8 mouse cellular contexts compared by ENCODE assay signal in genomic region chr19:5039301-5040114, GRCm38 (mm10). TPM values are rescaled to one million over a fixed set of nuclear protein-coding genes. Genes with fewer than 3 reads are reported as not detected.
DNase-seq lines count a peak whose midpoint lies in the region; ATAC-seq and TF ChIP-seq lines count a peak whose summit lies in the region.

No protein-coding gene starts in this region.

- no peak for TF ChIP-seq POLR2A in embryonic fibroblast, embryonic 13.5 days (IDR thresholded peaks at IDR 0.05; ENCODE audit: low read depth, low read length)

- peak overlapping the region; percentile 95 for H3K9ac ChIP-seq in heart, embryonic 12.5 days
- H3K9ac ChIP-seq in ES-E14 (ENCODE audit: insufficient read depth, low read depth, low read length, poor library complexity, severe bottlenecking), result peak overlapping the region; percentile 77
- H3K9ac ChIP-seq in midbrain, embryonic 15.5 days, result peak overlapping the region; percentile 88

- H3K27me3 ChIP-seq in heart, embryonic 12.5 days (replicated peaks), result no peaks in the 10 kb centered on the region
- H3K27me3 ChIP-seq in midbrain, embryonic 15.5 days (replicated peaks), result no peaks in the 10 kb centered on the region

- TF ChIP-seq CTCF in embryonic fibroblast, embryonic 13.5 days (IDR thresholded peaks at IDR 0.05; ENCODE audit: borderline replicate concordance, insufficient read depth, low read length), result no peak

- in situ Hi-C loops in ES-E14 (cut with MboI; ENCODE audit: low sequenced_read_pairs in 2 of 2, unreplicated experiment in 2 of 2), result no loop called here

- H3K36me3 ChIP-seq in heart, embryonic 12.5 days, result peaks cover 11% of the 10 kb centered on the region
- H3K36me3 ChIP-seq in ES-E14 (ENCODE audit: control insufficient read depth, insufficient read depth, low read length, poor library complexity, severe bottlenecking), result no peaks in the 10 kb centered on the region
- H3K36me3 ChIP-seq in midbrain, embryonic 15.5 days (replicated peaks), result peaks cover 5% of the 10 kb centered on the region; the same call in 1 of the 2 replicates

- peak overlapping the region; percentile 80 for H3K4me3 ChIP-seq in heart, embryonic 12.5 days
- H3K4me3 ChIP-seq in ES-E14 (ENCODE audit: insufficient read depth in 1 of 2, low read depth in 1 of 2, low read length in 2 of 2, poor library complexity in 1 of 2, severe bottlenecking in 1 of 2), result peak overlapping the region; percentile 70 to 77
- peak overlapping the region; percentile 70 for H3K4me3 ChIP-seq in embryonic fibroblast, embryonic 13.5 days (ENCODE audit: insufficient read depth, low read length)
- H3K4me3 ChIP-seq in midbrain, embryonic 15.5 days, result peak overlapping the region; percentile 70

- no peaks in the 10 kb centered on the region for H3K9me3 ChIP-seq in heart, embryonic 12.5 days (replicated peaks)
- no peaks in the 10 kb centered on the region for H3K9me3 ChIP-seq in ES-E14 (ENCODE audit: control insufficient read depth, insufficient read depth, low read depth, low read length)
- H3K9me3 ChIP-seq in midbrain, embryonic 15.5 days, result no peaks in the 10 kb centered on the region

- peak; percentile 6; the same call in 1 of the 2 replicates for ATAC-seq in heart, embryonic 12.5 days (ENCODE audit: insufficient number of reproducible peaks, low FRiP score)
- ATAC-seq in midbrain, embryonic 15.5 days (replicated peaks), result peak; percentile 35

- peak overlapping the region; percentile 60; the same call in 1 of the 2 replicates for H3K27ac ChIP-seq in heart, embryonic 12.5 days (ENCODE audit: poor library complexity, severe bottlenecking)
- no peak overlapping the region for H3K27ac ChIP-seq in ES-E14 (ENCODE audit: insufficient read depth, low read depth, low read length, poor library complexity, severe bottlenecking)
- H3K27ac ChIP-seq in embryonic fibroblast, embryonic 13.5 days (ENCODE audit: insufficient read depth, low read length), result no peak overlapping the region
- H3K27ac ChIP-seq in midbrain, embryonic 15.5 days, result peak overlapping the region; percentile 86

- DNase-seq in heart, adult 18-20 months, result no peak
- no peak for DNase-seq in ES-E14 (ENCODE audit: low read depth, low spot score)
- peak; percentile 50 for DNase-seq in kidney, adult 9 months
- DNase-seq in layer of hippocampus, adult 8-10 months (ENCODE audit: low spot score in 2 of 2), result no peak
- DNase-seq in natural killer cell, adult 2 months (ENCODE audit: low spot score in 2 of 2), result no peak

- 15% methylated on average over 41 of the region's 41 CpGs for WGBS in heart, embryonic 12.5 days
- WGBS in midbrain, embryonic 15.5 days, result 11% methylated on average over 41 of the region's 41 CpGs

- peaks cover 25% of the 10 kb centered on the region for H3K4me1 ChIP-seq in heart, embryonic 12.5 days (replicated peaks)
- peaks cover 4 to 6% of the 10 kb centered on the region in 2 experiments; a peak in 3 of 4 replicates for H3K4me1 ChIP-seq in ES-E14 (ENCODE audit: control insufficient read depth in 2 of 2, insufficient read depth in 2 of 2, low read length in 2 of 2, poor library complexity in 1 of 2)
- peaks cover 6% of the 10 kb centered on the region; the same call in 1 of the 2 replicates for H3K4me1 ChIP-seq in embryonic fibroblast, embryonic 13.5 days (ENCODE audit: control insufficient read depth, insufficient read depth, low read length)
- peaks cover 37% of the 10 kb centered on the region for H3K4me1 ChIP-seq in midbrain, embryonic 15.5 days

- peak overlapping the region; percentile 100 for H3K4me2 ChIP-seq in heart, embryonic 12.5 days
- peak overlapping the region; percentile 96 for H3K4me2 ChIP-seq in midbrain, embryonic 15.5 days

TF ChIP-seq in ES-E14, 5 proteins besides CTCF, POLR2A, EP300 and RAD21:
- no peak for TF ChIP-seq ZNF384 (IDR thresholded peaks at IDR 0.05; ENCODE audit: low read depth, low read length)
- TF ChIP-seq ZC3H11A (IDR thresholded peaks at IDR 0.05; ENCODE audit: borderline replicate concordance, low read depth, low read length), result no peak
- TF ChIP-seq CHD2 (IDR thresholded peaks at IDR 0.05; ENCODE audit: low read depth, low read length), result no peak
- no peak for TF ChIP-seq HCFC1 (IDR thresholded peaks at IDR 0.05; ENCODE audit: borderline replicate concordance, insufficient read depth, low read length)
- no peak for TF ChIP-seq MAFK (IDR thresholded peaks at IDR 0.05; ENCODE audit: insufficient read depth, low read depth, low read length)

RNA-seq across cellular contexts. Expression of gene AC124502.3, which starts 0.8 kb away (rescaled TPM):
- 1.6 and 2.0 TPM in 2 replicates for polyA plus RNA-seq in heart, embryonic 12.5 days (2016; fragmentation: Nextera tagmentation; extraction: Ambion mirVana)
- total RNA-seq in heart, adult 18-20 months (2021), result 1 to 10 TPM in 1 of 2 experiments, under 1 TPM in 1; 0.93 to 2.7 TPM
- total RNA-seq in ES-E14 (2012; rRNA removed), result 3.2 and 4.3 TPM in 2 replicates
- 0.60 and 1.5 TPM in 2 replicates for polyA plus RNA-seq in embryonic fibroblast, embryonic 13.5 days (2011; ENCODE audit: insufficient read length, low read depth, missing spikeins)
- polyA plus RNA-seq in midbrain, embryonic 15.5 days (2015; fragmentation: Nextera tagmentation; extraction: Ambion mirVana), result 3.6 and 4.2 TPM in 2 replicates
- total RNA-seq in layer of hippocampus, adult 8-10 months (2022), result 1 to 10 TPM; 4.4 to 10.0 (median 6.3) TPM

RNA-seq across cellular contexts. Expression of gene B4gat1, which starts 0.9 kb away (rescaled TPM):
- polyA plus RNA-seq in heart, embryonic 12.5 days (2016; fragmentation: Nextera tagmentation; extraction: Ambion mirVana), result 48.2 and 49.1 TPM in 2 replicates
- total RNA-seq in heart, adult 18-20 months (2021), result 10 to 100 TPM; 46.0 TPM
- 14.1 and 27.2 TPM in 2 replicates for total RNA-seq in ES-E14 (2012; rRNA removed)
- polyA plus RNA-seq in embryonic fibroblast, embryonic 13.5 days (2011; ENCODE audit: insufficient read length, low read depth, missing spikeins), result 31.4 and 33.5 TPM in 2 replicates
- 78.8 and 80.6 TPM in 2 replicates for polyA plus RNA-seq in midbrain, embryonic 15.5 days (2015; fragmentation: Nextera tagmentation; extraction: Ambion mirVana)
- 100 to 1,000 TPM; 107 to 119 (median 111) TPM for total RNA-seq in layer of hippocampus, adult 8-10 months (2022)

RNA-seq across cellular contexts. Expression of gene Brms1, which starts 1.6 kb away (rescaled TPM):
- 28.1 and 28.3 TPM in 2 replicates for polyA plus RNA-seq in heart, embryonic 12.5 days (2016; fragmentation: Nextera tagmentation; extraction: Ambion mirVana)
- 10 to 100 TPM; 11.8 to 16.2 TPM for total RNA-seq in heart, adult 18-20 months (2021)
- total RNA-seq in ES-E14 (2012; rRNA removed), result 18.6 and 24.1 TPM in 2 replicates
- 12.9 and 14.5 TPM in 2 replicates for polyA plus RNA-seq in embryonic fibroblast, embryonic 13.5 days (2011; ENCODE audit: insufficient read length, low read depth, missing spikeins)
- polyA plus RNA-seq in midbrain, embryonic 15.5 days (2015; fragmentation: Nextera tagmentation; extraction: Ambion mirVana), result 40.0 and 44.4 TPM in 2 replicates
- total RNA-seq in layer of hippocampus, adult 8-10 months (2022), result 10 to 100 TPM; 18.3 to 24.6 (median 20.6) TPM

RNA-seq across cellular contexts. Expression of gene Rin1, which starts 10.8 kb away (rescaled TPM):
- 4.7 and 6.2 TPM in 2 replicates for polyA plus RNA-seq in heart, embryonic 12.5 days (2016; fragmentation: Nextera tagmentation; extraction: Ambion mirVana)
- 1 to 10 TPM; 1.9 to 2.4 TPM for total RNA-seq in heart, adult 18-20 months (2021)
- 9.0 and 16.5 TPM in 2 replicates for total RNA-seq in ES-E14 (2012; rRNA removed)
- polyA plus RNA-seq in embryonic fibroblast, embryonic 13.5 days (2011; ENCODE audit: insufficient read length, low read depth, missing spikeins), result 60.2 and 82.9 TPM in 2 replicates
- 0.91 and 1.6 TPM in 2 replicates for polyA plus RNA-seq in midbrain, embryonic 15.5 days (2015; fragmentation: Nextera tagmentation; extraction: Ambion mirVana)
- 100 to 1,000 TPM in 1 of 4 experiments, 10 to 100 TPM in 3; 89.3 to 115 (median 96.8) TPM for total RNA-seq in layer of hippocampus, adult 8-10 months (2022)

RNA-seq across cellular contexts. Expression of gene Slc29a2, which starts 15.8 kb away (rescaled TPM):
- 8.7 and 9.9 TPM in 2 replicates for polyA plus RNA-seq in heart, embryonic 12.5 days (2016; fragmentation: Nextera tagmentation; extraction: Ambion mirVana)
- 1 to 10 TPM; 6.9 to 8.8 TPM for total RNA-seq in heart, adult 18-20 months (2021)
- total RNA-seq in ES-E14 (2012; rRNA removed), result 21.0 and 33.4 TPM in 2 replicates
- 6.0 and 8.0 TPM in 2 replicates for polyA plus RNA-seq in embryonic fibroblast, embryonic 13.5 days (2011; ENCODE audit: insufficient read length, low read depth, missing spikeins)
- polyA plus RNA-seq in midbrain, embryonic 15.5 days (2015; fragmentation: Nextera tagmentation; extraction: Ambion mirVana), result 12.2 and 13.6 TPM in 2 replicates
- 10 to 100 TPM; 12.3 to 19.8 (median 16.3) TPM for total RNA-seq in layer of hippocampus, adult 8-10 months (2022)

Comparison
In these comparisons a context has a peak if more than half of its experiments do, and no peak if none do; other contexts are left out.
1. H3K27ac ChIP-seq: peak in heart, embryonic 12.5 days (single experiment) and midbrain, embryonic 15.5 days (single experiment); none in ES-E14 (single experiment) and embryonic fibroblast, embryonic 13.5 days (single experiment).
2. Peak in every context shown above with its lines, with median percentiles within 50 percentile points of each other: H3K4me3 ChIP-seq and H3K9ac ChIP-seq.